Mouse (Mus musculus) heart, embryonic 15.5 days (tissue): ENCODE results near the gene Serpine2. TPM values are rescaled to one million over a fixed set of nuclear protein-coding genes. Genes with fewer than 3 reads are reported as not detected.

Experiments used
- ATAC-seq: fragments of 200-750 bp; cut with Nextera tagmentation; replicated peaks from 2 replicates; pipeline ENCODE4 v1.8.0; 2017; ENCODE audit warnings: low read depth, moderate TSS enrichment; ENCODE audit not compliant: insufficient number of reproducible peaks, insufficient read depth, low FRiP score
- H3K27ac ChIP-seq: fragments of 300-500 bp; sonication (generic); 2 replicates; pipeline ENCODE4 v1.5.1; 2015; ENCODE audit warnings: mild to moderate bottlenecking, inconsistent platforms
- H3K27me3 ChIP-seq: fragments of 300-500 bp; sonication (generic); 2 replicates; pipeline ENCODE4 v1.6.1; 2015; ENCODE audit warnings: inconsistent platforms
- H3K36me3 ChIP-seq: fragments of 300-500 bp; sonication (generic); 2 replicates; pipeline ENCODE4 v1.6.1; 2015; ENCODE audit warnings: mild to moderate bottlenecking, inconsistent platforms
- H3K4me1 ChIP-seq: fragments of 300-500 bp; sonication (generic); replicated peaks from 2 replicates; pipeline ENCODE4 v1.6.1; 2015; ENCODE audit warnings: inconsistent platforms
- H3K4me2 ChIP-seq: fragments of 300-500 bp; sonication (generic); 2 replicates; pipeline ENCODE4 v1.6.1; 2015; ENCODE audit warnings: inconsistent platforms, mild to moderate bottlenecking, moderate library complexity
- H3K4me3 ChIP-seq: fragments of 300-500 bp; sonication (generic); 2 replicates; pipeline ENCODE4 v1.5.1; 2015; ENCODE audit warnings: mild to moderate bottlenecking, inconsistent platforms
- H3K9ac ChIP-seq: fragments of 300-500 bp; sonication (generic); 2 replicates; pipeline ENCODE4 v1.6.1; 2015; ENCODE audit warnings: mild to moderate bottlenecking, inconsistent platforms
- H3K9me3 ChIP-seq: fragments of 300-500 bp; sonication (generic); replicated peaks from 2 replicates; pipeline ENCODE4 v1.6.1; 2016; ENCODE audit warnings: inconsistent platforms
- WGBS: fragments of 180-500 bp; shearing (Covaris S2); methylation state at CpG from one replicate; pipeline ENCODE4 v1.1.7; 2015; ENCODE audit warnings: mixed read lengths; 5-methylcytosine and 5-hydroxymethylcytosine counted together
- polyA plus RNA-seq: library from polyadenylated mRNA; unstranded; fragments of >200 nt; fragmentation: Nextera tagmentation; extraction: Ambion mirVana; gene quantifications from 2 replicates; pipeline ENCODE4 v1.2.1, GENCODE M21; 2015

Gene Serpine2
- polyA plus RNA-seq, 1 experiment from 2014 or later, result 99.4 TPM

DNA sequence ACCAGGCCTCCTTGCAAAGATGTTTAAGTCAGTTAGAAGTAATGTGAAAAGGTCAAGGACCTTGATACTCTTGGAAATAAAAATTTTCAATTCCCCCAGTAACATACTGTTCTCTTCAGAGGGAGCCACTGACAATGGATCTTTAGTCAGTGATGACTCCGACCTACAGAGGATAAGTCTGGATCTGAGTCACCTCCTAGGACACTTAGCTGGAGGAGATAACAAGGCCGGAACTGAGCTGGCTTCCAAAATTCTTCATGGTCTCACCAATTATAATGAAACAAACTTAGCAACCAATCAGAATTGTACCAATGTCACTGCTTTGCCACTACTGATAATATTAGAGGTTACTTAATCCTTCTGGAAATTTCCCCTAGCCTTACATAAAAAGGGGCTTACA is 96.9 kb downstream of the Serpine2 start:
- no peak for ATAC-seq

DNA sequence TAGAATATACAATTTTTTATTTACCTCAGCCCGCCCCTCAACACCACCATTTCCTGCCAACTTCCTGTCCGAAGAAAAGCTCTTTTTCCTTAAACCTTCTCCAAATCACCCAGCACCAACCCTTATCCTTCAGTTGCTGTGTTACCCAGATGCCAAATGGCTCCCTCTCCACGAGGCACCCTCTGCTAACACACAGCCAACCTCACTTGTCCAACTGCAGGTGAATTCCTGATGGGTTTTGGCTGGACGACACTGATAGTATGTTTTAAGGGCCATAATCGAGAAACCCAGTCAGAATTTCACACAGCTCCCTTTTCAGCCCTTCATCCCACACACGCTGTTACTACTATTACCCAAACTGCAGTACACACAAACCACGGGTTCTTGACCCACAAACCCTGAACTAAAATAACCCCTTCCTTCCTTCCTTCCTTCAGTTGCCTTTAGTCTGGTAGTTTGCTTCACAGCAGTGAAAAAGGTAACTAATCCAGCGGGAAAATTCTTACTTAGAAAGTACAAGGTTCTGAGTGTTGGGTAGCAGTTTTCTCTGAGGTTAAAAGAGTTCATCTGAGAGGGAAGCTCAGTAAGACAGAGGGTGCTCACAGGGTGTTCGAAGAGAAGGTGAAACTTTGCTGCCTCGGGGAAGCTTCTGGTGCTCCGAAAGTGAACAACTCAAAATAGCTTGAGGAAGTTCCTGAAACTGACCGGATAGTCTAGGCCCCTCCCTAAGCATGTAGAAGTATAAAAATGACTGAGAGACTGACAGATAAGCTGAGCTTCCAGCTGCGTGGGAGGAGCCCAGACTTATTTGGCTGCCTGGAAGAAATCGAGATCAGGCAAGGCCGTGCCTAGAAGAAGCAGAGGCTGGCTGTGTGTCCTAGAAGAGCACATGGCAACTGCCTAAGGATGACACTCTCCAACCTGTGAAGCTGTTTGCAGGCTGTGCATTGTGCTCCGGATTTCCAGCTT is 98.4 kb downstream of the Serpine2 start:
- no peak for ATAC-seq
- Histone ChIP-seq H3K4me3 (peak overlapping the region; percentile 96), H3K4me1 (peaks cover 26% of the 10 kb centered on the region), H3K9ac (no peak overlapping the region), H3K27ac (no peak overlapping the region), H3K36me3 (no peaks in the 10 kb centered on the region), H3K9me3 (no peaks in the 10 kb centered on the region), H3K4me2 (peak overlapping the region; percentile 89), H3K27me3 (no peaks in the 10 kb centered on the region)
- 42% methylated on average over 16 of the region's 16 CpGs for WGBS

More for the DNA sequence above, 96.9 kb downstream of the Serpine2 start:
- no peaks in the 10 kb centered on the region for H3K36me3 ChIP-seq
- no peak overlapping the region for H3K4me3 ChIP-seq
- no peak overlapping the region for H3K4me2 ChIP-seq
- no peaks in the 10 kb centered on the region for H3K9me3 ChIP-seq
- no peak overlapping the region for H3K27ac ChIP-seq
- WGBS, result 52% methylated on average over 2 of the region's 2 CpGs
- peaks cover 26% of the 10 kb centered on the region for H3K4me1 ChIP-seq
- no peak overlapping the region for H3K9ac ChIP-seq
- H3K27me3 ChIP-seq, result no peaks in the 10 kb centered on the region

GRCm38 (mm10) chr1:79761917-79762271 is 99.1 kb downstream of the Serpine2 start:
- no peaks in the 10 kb centered on the region for H3K27me3 ChIP-seq
- no peaks in the 10 kb centered on the region for H3K36me3 ChIP-seq
- no peak overlapping the region for H3K27ac ChIP-seq
- H3K4me3 ChIP-seq, result peak overlapping the region; percentile 96
- peak overlapping the region; percentile 89 for H3K4me2 ChIP-seq
- WGBS, result under 1% methylated on average over 6 of the region's 6 CpGs
- no peaks in the 10 kb centered on the region for H3K9me3 ChIP-seq
- ATAC-seq, result no peak
- H3K9ac ChIP-seq, result no peak overlapping the region; the same call in 1 of the 2 replicates
- H3K4me1 ChIP-seq, result peaks cover 30% of the 10 kb centered on the region

DNA sequence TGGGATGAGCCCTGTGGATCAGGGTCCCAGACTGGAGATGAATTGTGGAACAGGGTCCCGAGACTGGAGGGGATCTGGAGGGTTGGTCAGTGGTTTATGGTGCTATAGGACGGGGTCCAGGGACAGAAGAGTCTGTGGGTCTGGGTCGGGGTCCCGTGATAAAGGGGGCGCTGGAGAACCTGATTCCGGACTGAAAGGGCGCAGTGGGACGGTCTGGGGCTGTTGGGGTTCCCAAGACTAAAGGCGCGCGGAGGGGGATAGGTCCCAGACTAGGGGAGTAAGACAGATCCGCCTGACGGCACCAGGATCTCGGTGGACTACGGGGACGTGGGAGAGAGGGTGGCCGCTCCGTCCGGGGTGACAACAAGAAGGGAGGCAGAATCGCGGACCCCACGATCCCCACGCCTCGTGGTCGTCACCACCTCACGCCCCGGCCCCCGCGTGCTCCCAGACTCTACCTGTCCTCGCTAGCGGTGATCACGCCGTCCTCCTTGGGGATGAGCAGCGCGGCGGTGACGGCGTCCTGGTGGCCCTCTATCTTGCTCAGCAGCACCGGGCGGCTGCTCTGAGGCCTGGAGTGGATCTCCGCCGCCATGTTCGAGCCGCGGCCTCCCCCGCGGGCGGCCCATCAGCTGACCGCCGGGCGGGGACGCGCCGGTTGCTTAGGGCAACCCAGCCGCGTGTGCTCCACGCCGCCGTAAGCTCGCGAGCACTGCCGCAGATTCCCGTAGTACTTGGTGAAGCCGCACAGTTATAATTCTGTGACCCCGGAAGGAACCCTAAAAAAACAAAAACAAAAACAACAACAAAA is 99.7 kb downstream of the Serpine2 start:
- Histone ChIP-seq H3K4me3 (peak overlapping the region; percentile 96), H3K4me1 (peaks cover 36% of the 10 kb centered on the region), H3K27ac (peak overlapping the region; percentile 58), H3K27me3 (no peaks in the 10 kb centered on the region), H3K4me2 (peak overlapping the region; percentile 89), H3K36me3 (no peaks in the 10 kb centered on the region), H3K9ac (peak overlapping the region; percentile 95), H3K9me3 (no peaks in the 10 kb centered on the region)
- under 1% methylated on average over 64 of the region's 65 CpGs for WGBS
- ATAC-seq, result peak; percentile 92

DNA sequence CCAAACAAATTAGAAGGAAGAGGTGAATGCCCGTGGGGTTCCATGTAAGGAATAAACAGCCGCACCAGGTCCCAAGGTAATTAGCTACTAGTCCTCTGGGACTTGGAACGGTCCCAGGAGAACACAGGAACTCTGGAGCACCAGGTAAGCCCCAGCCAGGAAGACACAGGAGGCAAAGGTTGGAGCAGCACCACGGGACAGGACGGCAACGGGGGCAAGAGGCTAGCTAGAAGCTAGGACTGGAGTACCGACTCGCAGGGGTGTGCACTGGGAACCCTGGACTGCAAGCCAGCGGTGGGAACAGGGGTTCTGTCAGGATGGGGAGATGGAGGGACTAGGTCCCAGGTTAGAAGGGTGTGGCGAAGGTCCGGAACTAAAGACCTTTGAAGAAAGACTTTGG is 100.3 kb downstream of the Serpine2 start:
- no peaks in the 10 kb centered on the region for H3K27me3 ChIP-seq
- H3K4me2 ChIP-seq, result peak overlapping the region; percentile 89
- peak overlapping the region; percentile 95 for H3K9ac ChIP-seq
- H3K4me1 ChIP-seq, result peaks cover 37% of the 10 kb centered on the region
- ATAC-seq, result 0 out of 2 replicates have a peak, but pooled peaks have one; percentile 1
- no peak overlapping the region for H3K27ac ChIP-seq
- WGBS, result 6% methylated on average over 11 of the region's 11 CpGs
- H3K9me3 ChIP-seq, result no peaks in the 10 kb centered on the region
- no peaks in the 10 kb centered on the region for H3K36me3 ChIP-seq
- peak overlapping the region; percentile 96 for H3K4me3 ChIP-seq

DNA sequence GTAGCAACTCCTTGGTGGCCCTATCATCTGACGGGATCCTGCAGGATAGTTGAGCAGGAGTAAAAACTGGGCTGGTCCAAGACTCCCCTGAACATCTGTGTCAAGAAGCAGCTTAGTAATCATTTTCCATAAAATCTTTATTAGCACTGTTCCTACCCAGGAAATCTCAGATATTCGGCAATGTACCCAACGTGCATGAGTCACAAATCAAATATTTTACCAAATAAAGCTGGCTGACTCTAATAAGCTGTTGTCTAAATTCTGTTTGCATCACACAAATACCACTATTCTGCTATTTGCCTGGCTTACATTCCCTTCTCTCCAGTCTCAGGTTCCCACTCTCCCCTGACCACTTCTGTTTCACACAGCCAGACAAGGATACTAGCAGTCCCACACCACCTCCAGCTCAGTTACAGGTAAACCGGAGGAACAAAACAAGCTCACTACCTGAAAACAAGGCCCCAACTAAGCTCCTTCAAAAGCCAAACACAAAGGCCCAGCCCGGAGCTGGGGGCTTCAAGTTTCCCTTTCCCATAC is 101.5 kb downstream of the Serpine2 start:
- no peaks in the 10 kb centered on the region for H3K9me3 ChIP-seq

GRCm38 (mm10) chr1:79759006-79759405 is 102.0 kb downstream of the Serpine2 start:
- H3K4me2 ChIP-seq, result no peak overlapping the region
- H3K36me3 ChIP-seq, result no peaks in the 10 kb centered on the region
- H3K4me1 ChIP-seq, result peaks cover 37% of the 10 kb centered on the region
- WGBS, result 59% methylated on average over 2 of the region's 2 CpGs
- H3K4me3 ChIP-seq, result no peak overlapping the region
- H3K9ac ChIP-seq, result no peak overlapping the region
- H3K27me3 ChIP-seq, result no peaks in the 10 kb centered on the region
- H3K27ac ChIP-seq, result no peak overlapping the region
- no peak for ATAC-seq
- H3K9me3 ChIP-seq, result no peaks in the 10 kb centered on the region

More for the DNA sequence above, 101.5 kb downstream of the Serpine2 start:
- ATAC-seq, result no peak
- Histone ChIP-seq H3K27ac (no peak overlapping the region), H3K9ac (no peak overlapping the region), H3K4me3 (peak overlapping the region; percentile 12; the same call in 1 of the 2 replicates), H3K27me3 (no peaks in the 10 kb centered on the region), H3K4me1 (peaks cover 37% of the 10 kb centered on the region), H3K4me2 (peak overlapping the region; percentile 24; the same call in 1 of the 2 replicates), H3K36me3 (no peaks in the 10 kb centered on the region)
- WGBS, result 75% methylated on average over 5 of the region's 5 CpGs

- H3K9ac ChIP-seq, result no peak overlapping the region
- no peak overlapping the region for H3K4me2 ChIP-seq
- no peak for ATAC-seq
- H3K27me3 ChIP-seq, result no peaks in the 10 kb centered on the region
- H3K9me3 ChIP-seq, result no peaks in the 10 kb centered on the region
- peak overlapping the region; percentile 53 for H3K27ac ChIP-seq
- peaks cover 32% of the 10 kb centered on the region for H3K4me1 ChIP-seq
- no peaks in the 10 kb centered on the region for H3K36me3 ChIP-seq
- H3K4me3 ChIP-seq, result no peak overlapping the region
- 68% methylated on average over 4 of the region's 4 CpGs for WGBS
Observed at GRCm38 (mm10) chr1:79757597-79757996, 103.4 kb downstream of the Serpine2 start.

DNA sequence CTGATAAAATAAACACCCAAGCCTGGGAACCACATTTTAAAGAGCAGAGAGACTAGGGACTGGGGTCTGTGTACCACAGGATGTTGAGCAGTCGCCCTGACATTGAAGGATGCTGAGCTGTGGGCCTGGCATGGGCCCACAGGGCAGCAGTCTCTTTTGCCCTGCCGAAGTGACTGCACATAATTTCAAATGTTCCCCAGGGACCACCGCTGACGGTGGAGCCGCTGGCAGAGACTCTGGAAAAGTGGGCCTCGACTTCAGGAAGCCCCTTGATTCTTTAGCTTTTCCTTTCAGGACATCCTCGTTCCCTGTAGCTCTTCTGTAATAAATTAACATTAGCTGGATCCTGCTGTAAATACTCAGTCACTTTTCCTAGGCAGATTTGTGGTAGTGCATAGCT is 103.8 kb downstream of the Serpine2 start:
- ATAC-seq, result no peak
- Histone ChIP-seq H3K9ac (no peak overlapping the region), H3K4me3 (no peak overlapping the region), H3K4me1 (peaks cover 27% of the 10 kb centered on the region), H3K27me3 (no peaks in the 10 kb centered on the region), H3K36me3 (no peaks in the 10 kb centered on the region), H3K9me3 (no peaks in the 10 kb centered on the region), H3K4me2 (no peak overlapping the region), H3K27ac (peak overlapping the region; percentile 53)
- 52% methylated on average over 7 of the region's 7 CpGs for WGBS

GRCm38 (mm10) chr1:79756417-79756816 is 104.6 kb downstream of the Serpine2 start:
- H3K27ac ChIP-seq, result 0 out of 2 replicates have a peak overlapping the region, but pooled peaks have one; percentile 53
- peaks cover 28% of the 10 kb centered on the region for H3K4me1 ChIP-seq
- H3K9ac ChIP-seq, result no peak overlapping the region
- H3K27me3 ChIP-seq, result no peaks in the 10 kb centered on the region
- 88% methylated on average over 5 of the region's 5 CpGs for WGBS
- ATAC-seq, result no peak
- no peak overlapping the region for H3K4me2 ChIP-seq
- H3K36me3 ChIP-seq, result no peaks in the 10 kb centered on the region
- H3K9me3 ChIP-seq, result no peaks in the 10 kb centered on the region
- H3K4me3 ChIP-seq, result no peak overlapping the region

DNA sequence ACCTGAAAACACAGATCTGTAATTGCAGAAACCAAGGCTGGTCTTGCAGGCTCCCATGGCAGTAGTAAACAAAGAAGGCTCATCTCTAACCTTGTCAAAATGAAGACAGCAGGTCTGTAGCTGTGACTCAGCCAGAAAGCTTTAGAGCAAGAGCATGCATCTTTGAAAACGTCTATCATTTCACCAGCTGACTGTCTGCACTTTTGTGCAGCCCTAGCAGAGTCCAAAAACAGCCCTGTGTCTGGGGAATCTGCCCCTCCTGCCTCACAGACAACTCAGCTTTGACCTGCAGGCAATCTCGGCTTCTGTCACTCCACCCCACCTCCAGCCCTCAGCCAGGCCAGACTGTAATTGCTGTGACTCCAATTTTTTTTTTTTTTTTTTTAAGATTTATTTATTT is 105.6 kb downstream of the Serpine2 start:
- H3K9ac ChIP-seq, result no peak overlapping the region
- no peak overlapping the region for H3K4me2 ChIP-seq
- 27% methylated on average over 2 of the region's 2 CpGs for WGBS
- H3K4me1 ChIP-seq, result peaks cover 22% of the 10 kb centered on the region
- no peaks in the 10 kb centered on the region for H3K27me3 ChIP-seq
- no peak for ATAC-seq
- no peaks in the 10 kb centered on the region for H3K36me3 ChIP-seq
- no peaks in the 10 kb centered on the region for H3K9me3 ChIP-seq
- no peak overlapping the region for H3K4me3 ChIP-seq
- H3K27ac ChIP-seq, result no peak overlapping the region
